Mouse (Mus musculus): ENCODE measurements around the gene Def8.

GRCm38 (mm10) chr8:123387041-123387440 is 36.3 kb upstream of the Def8 start:
- TF ChIP-seq CTCF (IDR thresholded peaks at IDR 0.05; ENCODE audit: low read depth, low read length) (no peak), TAL1 (conservative IDR thresholded peaks at IDR 0.05; ENCODE audit: low read depth, low read length) (no peak), GATA1 (IDR thresholded peaks at IDR 0.05; ENCODE audit: borderline replicate concordance, low read length) (no peak), GATA2 (IDR thresholded peaks at IDR 0.05; ENCODE audit: borderline replicate concordance, low read depth, low read length) (no peak)

Measured in G1E (cell line).